Mouse (Mus musculus) frontal cortex, postnatal 36 days (tissue): ENCODE measurements around the gene Cacna1c.
A peak's percentile ranks its signal among the peaks of the same experiment; 100 is the strongest.

Source experiments
- DNase-seq, 2 experiments: peaks; one replicate each; pipeline ENCODE4 v3.0.0; 2022; ENCODE audit warnings: low spot score in 2 of 2

Cacna1c gene

DNA sequence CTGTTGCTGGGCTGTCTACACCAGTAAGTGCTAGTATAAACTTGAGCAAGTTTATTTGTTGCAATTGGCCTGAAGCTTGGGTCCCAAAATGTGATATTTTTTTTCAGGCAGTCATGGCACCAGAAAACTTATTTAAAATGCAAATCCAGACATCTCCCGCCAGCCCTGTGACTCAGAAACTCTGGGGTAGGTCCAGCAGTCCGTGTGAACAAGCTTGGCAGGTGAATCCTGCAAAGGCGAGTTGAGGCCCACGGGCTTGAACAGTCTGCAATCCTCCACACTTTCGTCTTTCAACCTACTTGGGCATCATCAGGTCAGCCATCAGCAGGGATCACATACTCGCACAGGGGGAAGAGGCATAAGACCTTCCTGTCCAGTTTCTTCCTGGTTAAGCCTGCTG is 344.1 kb downstream of the Cacna1c start:
- DNase-seq, result peak; percentile 61 to 64

DNA sequence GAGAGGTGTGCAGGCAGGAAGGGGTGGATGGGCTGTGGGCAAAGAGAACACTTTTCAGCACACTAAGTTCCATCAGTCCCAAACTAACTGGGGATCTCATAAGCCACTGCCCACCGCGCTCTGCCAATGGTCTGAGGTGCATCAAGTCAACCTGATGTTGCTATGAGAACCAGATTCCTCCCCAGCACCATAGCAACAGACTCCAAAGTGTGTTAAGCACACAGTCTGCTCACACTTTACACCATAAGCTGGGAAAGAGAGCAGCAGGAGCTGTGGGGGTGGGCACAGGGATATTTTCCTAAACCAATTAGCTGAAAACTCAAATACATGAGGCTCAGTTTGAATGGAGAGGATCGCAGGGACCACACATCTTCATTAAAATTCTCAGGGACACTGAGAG is 345.1 kb downstream of the Cacna1c start:
- DNase-seq, result peak; percentile 54 to 84

DNA sequence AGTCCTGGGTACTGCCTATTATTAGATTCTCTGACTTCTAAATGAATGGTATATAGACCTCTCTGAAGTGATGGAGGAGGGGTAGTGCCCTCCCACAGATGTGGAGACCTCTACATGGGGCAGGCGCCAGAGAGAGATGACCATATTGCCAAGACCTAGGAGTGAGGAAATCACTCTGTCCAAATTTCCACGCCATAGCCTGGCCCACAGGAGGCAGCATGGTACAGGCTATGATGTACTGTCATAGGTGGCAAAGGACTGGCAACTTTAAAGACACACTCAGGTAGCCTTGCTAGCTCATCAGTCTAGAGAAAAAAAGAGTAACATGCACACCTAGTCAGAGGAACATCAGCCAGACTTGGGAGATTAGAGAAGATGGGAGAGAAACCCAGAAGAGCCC is 347.6 kb downstream of the Cacna1c start:
- no peak for DNase-seq

DNA sequence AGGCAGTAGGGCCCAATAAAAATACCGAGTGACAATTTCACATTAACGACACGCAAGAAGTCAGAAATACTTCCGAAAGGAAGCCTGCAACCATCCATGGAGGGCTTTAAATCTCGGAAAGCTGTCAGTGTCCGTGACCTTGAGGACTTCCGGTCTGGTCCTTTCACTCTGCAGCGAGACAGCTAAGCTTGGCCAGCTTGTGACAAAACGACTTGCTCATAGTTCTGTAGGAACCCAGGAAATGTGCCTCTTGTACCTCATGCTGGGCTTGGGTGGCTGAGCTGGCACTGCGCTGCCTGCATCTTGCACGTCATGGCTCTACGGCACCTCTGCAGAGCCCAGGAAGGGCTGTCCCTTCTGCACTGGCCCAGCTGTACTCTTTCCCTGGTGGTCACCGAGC is 348.5 kb downstream of the Cacna1c start:
- no peak for DNase-seq

DNA sequence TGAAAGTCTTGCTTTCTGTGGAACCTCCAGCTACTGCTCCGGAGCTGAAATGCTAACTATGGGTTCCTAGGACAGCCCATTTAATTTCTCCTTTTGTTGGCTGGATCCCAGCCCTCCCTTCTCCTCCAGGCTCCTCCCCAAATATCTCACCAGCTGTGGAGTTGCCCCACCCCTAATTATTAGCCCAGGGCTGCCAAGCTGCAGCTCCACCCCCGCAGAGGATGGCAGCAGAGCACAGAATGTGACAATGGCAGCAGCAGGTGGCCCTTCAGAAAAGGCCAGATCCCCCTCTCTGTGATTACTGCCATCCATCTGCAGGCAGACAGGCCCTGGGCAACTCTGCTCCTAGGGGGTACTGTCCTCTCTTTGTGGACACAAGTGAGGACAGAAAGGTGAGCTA is 350.4 kb downstream of the Cacna1c start:
- no peak for DNase-seq

DNA sequence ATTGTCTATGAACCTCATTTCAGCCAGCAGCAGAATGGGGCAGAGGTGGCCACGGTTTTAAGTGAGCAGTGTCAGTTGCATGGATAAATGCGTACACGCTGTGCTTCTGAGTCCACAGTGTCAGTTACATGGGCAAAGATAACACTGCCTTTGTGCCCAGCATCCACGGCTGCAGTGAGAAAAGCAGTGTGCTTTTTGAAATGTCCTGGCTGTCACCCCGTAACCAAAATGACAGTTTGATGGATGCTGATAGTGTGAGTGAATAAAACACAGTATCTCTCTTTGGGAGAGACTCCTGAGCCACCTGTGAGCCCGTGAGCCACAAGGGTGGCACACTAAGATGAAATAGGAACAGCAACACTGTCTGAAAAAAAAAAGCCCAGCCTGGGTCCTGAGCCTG is 351.0 kb downstream of the Cacna1c start:
- DNase-seq, result no peak

DNA sequence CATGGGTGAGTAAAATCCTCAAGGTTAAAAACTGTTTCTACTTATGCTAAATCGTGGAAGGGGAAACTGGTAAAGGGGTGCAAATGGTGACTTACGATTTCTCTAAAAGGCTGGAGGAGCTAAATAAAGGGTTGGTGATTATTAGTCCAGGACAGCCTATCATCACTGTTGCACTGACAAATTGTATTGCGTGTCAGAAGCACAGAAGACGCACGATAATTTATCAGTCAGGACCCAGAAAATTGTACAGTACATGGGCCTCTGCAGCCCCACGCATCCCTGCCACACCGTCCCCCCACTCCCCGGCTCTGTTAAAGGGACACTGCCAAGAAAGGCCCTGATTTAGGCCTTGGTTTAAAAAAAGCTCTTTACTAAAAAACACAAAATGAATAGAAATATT is 352.7 kb downstream of the Cacna1c start:
- no peak for DNase-seq

DNA sequence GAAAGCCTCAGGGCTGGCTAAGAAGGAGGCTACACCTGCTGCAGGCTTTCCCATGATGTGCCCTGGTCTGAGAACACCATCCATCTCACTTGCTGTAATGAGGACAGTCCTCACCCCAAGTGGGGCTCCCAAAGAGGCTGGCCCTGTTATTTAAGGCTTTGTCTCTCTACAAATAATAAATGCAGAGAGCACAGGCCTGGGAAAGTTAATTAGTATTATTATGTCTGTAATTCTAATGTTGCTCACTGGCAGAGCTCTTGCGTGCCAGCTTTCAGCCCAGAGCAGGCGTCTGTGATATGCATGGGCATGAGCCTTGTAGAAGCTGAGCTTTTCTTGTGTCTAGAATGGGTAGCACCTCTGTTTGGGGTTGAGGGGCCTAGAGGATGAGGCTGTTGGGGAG is 354.3 kb downstream of the Cacna1c start:
- DNase-seq, result no peak

DNA sequence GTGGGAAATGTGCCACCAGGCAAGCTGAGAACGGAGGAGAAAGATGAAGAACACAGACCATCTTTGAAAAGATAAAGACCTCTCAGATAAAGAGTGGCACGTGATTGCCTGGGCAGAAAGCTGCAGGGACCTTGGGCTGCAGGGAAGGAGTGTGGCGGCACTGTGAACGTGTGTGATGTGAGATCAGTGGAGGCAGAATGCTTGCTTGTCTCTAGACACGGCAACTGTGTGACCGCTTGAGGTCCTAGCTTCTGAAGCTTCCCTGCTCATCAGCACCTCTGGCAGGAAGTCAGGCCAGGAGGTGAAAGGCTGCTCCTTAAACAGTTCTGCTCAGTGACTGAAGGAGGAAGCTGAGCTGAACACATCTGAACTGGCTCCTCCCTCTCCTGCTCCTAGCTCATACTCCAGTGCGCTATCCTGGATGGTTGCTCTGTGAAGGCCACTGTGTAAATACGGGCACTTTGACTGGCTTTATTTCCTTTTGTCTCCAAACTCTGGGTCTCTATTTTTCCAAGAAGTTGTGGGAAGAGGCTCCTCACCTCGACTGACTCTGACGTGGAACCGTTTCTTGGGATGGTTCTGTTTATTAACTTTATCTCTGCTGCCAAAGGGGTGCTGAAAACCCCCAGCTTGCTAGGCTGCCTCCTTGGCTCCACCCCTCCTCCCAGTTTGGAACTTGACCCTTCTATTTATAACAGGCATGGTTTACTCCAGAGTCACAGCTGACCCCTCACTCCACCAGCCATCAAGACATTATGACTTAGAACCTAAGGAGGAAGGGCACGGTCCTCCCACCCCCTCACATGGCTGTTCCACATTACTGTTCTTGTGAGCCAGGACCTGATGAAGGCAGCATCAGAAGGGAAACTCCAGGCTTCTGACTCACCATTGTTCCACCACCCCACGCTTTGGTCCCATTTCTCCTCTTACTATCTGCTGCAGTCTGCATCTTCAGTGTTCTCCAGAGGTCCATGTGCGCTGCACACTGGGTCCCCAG is 357.0 kb downstream of the Cacna1c start:
- no peak for DNase-seq

DNA sequence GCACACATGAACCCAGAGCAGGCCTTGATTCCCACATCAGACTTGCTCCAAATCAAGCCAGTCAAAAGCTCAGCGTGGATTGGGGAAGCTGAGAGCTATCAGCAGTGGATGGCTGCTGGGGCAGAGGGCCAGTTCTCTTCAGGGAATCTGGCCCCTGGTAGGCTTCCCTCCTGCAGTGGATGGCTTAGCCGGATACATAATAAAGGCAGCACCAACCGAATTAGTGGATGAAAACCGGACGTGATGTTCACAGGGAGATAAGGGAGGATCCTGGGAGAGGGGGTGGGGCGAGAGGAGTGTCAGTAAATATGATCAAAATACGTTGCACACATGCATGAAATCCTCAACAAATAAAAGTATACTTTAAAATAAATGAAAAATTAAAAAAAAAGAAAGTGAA is 359.5 kb downstream of the Cacna1c start:
- no peak for DNase-seq

DNA sequence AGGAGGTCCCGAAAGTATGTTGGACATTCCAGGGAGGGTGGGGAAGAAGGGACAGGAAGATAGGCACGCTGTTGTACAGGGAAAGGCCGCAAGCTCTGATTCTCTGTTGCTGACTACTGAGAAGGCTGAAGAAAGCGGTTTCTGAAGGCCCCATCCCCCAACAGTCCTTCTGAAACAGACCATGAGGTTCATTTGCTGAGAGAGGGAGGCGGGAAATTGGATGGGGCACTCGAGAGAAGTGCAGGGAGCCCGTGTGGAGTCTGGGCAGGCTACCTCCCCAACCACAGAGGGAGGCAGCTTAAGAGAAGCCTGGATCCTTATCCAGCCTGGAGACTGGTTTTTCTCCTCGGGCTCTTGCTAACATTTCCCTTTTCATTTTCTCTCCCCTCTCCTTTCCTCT is 362.2 kb downstream of the Cacna1c start:
- DNase-seq, result no peak

DNA sequence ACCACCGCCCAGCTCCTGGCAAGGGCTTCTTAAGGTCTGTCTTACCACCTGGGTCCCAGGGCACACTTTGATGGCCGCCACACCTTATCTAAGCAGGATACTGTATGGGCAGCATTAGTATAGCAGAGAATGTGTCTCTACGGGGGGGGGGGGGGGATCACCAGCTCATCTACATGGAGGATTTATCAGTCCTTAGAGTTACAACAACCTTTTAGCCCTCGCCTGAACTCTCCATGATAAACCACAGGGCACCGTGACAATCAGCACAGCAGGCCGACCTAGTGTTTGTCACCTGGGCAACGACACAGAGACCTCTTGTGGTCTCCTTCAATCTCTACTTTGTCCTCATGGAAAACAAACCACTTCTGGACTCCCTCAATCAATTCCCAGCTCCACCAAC is 363.2 kb downstream of the Cacna1c start:
- no peak for DNase-seq

DNA sequence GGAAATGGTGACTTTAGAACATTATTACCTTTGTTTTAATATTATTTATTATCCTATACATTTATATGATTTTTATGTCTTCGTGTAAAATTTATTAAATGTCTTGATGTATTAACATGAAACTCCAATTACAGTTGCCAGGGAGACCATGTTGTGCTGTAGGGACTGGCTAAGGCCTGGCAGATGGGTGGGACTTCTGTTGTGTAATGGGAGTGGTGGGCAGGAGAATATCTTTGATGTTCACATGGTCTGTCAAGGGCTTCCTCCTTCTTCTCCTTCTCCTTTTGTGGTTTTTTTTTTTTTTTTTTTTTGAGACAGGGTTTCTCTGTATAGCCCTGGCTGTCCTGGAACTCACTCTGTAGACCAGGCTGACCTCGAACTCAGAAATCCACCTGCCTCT is 363.6 kb downstream of the Cacna1c start:
- DNase-seq, result no peak

DNA sequence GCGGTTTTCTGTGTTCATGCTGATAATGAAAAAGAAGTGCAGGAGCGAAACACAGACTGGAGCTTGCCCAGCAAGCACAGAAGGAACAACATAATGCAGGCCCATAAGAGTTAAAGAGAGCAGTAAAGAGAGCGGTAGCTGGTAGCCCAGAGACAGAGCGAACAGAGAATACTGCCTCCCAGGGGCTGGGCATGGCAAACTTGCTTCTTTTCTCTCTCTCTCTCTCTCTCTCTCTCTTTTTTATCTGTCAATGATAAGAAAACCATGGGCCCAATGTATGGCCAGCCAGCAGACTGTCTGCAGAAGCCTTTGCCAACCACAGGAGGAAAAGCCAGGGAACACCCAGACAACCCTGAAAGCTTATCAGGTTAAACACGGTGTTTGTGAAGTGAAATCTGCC is 365.4 kb downstream of the Cacna1c start:
- DNase-seq, result no peak

DNA sequence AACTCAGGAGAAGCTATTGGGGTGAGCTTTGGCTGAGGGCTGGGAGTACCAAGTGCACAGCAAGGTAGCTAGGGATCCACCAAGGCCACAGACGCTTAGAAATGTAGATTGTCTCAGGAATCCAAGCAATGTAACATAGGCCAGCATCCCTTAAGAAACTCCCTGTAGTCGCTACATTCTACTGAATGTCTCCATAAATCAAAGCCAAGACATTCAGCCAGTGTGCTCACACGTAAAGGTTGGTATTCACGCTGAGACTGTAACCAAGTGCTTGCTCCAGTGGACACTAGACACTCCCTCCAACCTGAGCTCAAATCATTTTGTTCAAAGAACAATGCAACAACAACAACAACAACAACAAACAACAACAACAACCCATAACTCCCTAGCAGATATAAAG is 368.0 kb downstream of the Cacna1c start:
- DNase-seq, result no peak

DNA sequence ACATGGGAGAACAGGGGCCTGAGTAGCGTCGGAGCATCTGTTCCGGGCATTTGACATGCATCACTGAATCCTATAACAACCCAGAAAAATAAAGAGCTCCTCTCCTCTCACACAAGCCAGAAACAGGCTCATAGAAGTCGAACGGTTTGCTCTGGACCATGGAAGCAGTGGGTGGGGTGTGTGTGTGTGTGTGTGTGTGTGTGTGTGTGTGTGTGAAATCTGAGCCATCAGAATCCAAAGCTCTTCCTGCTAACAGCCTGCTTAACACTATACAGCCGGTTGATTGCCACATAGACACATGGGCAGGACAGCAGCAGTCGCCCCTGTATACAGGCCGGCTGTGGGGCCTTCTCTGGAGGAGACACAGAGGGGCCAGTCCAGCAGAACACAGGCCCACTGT is 368.7 kb downstream of the Cacna1c start:
- DNase-seq, result no peak

DNA sequence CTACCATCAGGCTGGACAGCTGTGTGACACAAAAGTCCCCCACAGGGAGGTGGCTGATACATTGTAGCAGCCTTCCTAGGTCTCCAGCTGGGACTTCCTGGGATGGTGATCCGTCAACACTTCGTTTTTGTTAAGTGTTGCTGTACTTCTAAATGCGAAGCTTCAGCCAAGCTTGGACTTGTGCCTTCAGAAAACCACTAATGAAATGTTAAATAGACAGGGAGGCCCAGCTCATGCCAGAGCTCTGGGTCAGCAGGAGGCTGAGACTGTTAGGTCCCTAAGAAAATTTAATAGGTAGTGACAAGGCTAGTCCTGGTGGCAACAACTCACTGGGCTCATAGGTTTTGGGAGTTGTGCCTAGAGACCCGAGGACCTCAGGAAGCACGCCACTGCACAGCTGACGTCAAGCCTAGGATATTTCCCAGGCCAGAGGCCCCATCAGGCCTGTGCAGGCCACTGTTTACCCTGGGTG is 370.8 kb downstream of the Cacna1c start:
- DNase-seq, result peak in 1 of 2 experiments; percentile 15

DNA sequence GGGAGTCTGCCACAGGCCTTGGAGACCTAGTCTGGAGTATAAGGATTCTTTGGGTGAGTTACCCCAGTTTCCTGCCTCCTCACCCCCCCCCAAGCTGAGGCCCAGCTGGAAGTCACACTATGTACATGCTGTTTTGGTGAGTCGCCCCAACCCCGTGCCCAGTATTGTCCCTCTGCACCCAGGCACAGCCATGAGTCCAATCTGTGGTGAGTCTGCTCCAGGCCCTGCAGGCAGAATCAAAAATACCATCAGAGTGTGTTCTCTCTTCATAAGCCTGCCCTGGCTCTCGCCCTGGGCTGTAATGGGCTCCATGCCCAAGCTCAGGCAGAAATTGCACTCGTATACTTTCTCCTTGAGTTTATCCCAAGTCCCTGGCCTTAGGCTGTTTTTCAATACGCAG is 374.7 kb downstream of the Cacna1c start:
- no peak for DNase-seq

DNA sequence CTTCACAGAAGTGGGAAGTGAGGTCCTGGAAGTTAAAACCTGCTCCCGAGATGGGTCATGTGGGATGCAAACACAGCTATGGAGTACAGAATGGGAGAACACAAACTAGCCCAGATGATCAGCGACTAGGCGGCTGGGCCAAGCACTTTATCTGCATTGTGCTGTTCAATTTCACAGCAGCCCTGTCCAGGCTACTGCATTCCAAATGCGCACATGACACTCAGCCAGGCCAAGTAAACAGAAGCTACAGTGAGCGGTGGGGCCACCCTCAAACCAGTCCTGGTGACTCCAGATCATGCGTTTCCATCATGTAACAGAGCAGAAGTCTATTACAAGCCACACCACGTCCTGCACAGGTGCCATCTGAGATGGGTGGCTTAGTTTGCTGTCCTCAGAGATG is 376.6 kb downstream of the Cacna1c start:
- DNase-seq, result no peak

DNA sequence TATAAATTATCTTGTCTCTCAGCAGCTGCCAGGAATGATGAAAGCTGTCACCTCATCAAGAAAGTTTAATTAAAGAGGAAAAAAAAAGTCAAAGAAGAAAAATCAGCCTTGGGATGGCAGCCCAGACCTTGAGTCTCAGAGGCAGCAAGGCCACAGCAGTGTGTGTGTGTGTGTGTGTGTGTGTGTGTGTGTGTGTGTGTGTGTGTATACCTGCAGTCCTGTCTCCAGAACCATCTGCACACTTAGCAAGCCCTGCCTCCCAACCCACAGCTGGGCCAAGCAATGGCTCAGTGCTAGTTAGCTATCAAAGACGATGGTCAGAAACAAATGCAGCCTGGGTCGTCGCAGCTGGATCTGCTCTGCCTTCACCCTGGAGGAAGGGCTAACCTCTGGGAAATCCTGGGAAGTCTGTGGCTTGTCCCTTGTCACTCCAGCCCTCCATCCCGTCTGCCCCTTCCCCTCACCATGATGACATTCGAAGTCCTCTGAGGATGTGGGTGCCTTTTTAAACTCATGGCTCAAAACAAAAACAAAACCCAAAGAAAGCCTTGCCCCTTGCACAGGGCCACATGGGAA is 378.2 kb downstream of the Cacna1c start:
- no peak for DNase-seq

DNA sequence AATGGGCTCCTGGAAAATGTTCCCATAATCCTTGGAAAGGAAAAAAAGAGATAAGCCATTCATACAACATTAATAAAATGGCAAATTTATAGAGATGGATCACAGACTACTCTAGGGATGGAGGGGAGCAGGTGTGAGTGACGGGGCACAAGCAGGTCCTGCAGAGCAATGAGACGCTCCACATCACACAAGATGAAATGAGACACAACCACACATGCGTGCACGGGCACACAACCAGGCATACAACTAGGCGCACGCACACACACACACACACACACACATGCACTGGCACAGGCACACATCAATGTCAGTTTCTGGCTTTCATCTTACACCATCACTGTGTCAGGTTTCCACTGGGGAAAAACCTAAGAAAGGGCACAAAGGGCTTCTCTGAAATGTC is 380.0 kb downstream of the Cacna1c start:
- no peak for DNase-seq

DNA sequence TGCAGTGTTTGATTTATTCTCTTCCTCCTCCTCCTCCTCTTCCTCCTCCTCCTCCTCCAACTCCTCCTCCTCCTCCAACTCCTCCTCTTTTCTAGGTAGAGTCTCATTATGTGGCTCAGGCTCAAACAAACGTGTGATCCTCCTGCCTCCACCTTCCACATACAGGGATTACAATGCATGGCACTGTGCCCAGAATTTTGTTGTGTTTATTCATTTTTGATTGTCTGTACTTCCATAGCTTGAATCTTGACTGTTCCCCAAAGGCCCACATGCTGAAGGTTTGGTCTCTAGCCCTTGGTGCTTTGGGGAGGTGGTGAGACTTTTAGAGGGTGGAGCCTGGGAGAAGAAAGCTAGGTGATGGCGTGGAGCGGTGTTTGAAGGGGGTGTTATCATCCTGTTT is 383.7 kb downstream of the Cacna1c start:
- no peak for DNase-seq

DNA sequence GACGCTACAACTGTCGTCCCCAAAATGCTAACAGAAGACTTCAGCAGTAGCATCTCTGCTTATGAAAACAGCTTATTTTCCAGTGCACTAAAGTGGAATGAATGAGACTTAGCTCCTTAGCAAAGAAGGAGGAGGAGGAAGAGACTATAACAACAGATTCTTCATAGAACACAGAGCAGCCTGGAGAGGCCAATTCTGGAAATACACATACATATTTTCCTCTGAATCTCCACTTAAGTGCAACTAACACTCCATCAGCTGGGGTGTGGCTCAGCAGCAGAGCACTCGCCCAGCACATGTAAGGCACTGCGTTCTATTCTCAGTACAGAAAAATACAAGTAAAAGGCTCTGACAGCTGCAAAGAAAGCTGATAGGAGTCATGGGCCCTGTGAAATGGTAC is 384.2 kb downstream of the Cacna1c start:
- no peak for DNase-seq
